Mouse (Mus musculus) liver, embryonic 15.5 days (tissue): ENCODE results near the gene Napepld. TPM values are rescaled to one million over a fixed set of nuclear protein-coding genes. Genes with fewer than 3 reads are reported as not detected.

Experiments
- ATAC-seq: fragments of 200-750 bp; cut with Nextera tagmentation; 2 replicates; pipeline ENCODE4 v1.8.0; 2017; ENCODE audit warnings: moderate number of reproducible peaks, mild to moderate bottlenecking, moderate library complexity; ENCODE audit not compliant: insufficient read depth
- H3K27ac ChIP-seq: fragments of 300-500 bp; sonication (generic); replicated peaks from 2 replicates; pipeline ENCODE4 v1.5.1; 2015; ENCODE audit warnings: mild to moderate bottlenecking, inconsistent platforms
- H3K27me3 ChIP-seq: fragments of 300-500 bp; sonication (generic); 2 replicates; pipeline ENCODE4 v1.6.1; 2015; ENCODE audit warnings: mild to moderate bottlenecking, inconsistent platforms
- H3K36me3 ChIP-seq: fragments of 300-500 bp; sonication (generic); replicated peaks from 2 replicates; pipeline ENCODE4 v1.6.1; 2015; ENCODE audit warnings: moderate library complexity, mild to moderate bottlenecking, inconsistent platforms
- H3K4me1 ChIP-seq: fragments of 300-500 bp; sonication (generic); replicated peaks from 2 replicates; pipeline ENCODE4 v1.6.1; 2015; ENCODE audit warnings: inconsistent platforms
- H3K4me2 ChIP-seq: fragments of 300-500 bp; sonication (generic); 2 replicates; pipeline ENCODE4 v1.6.1; 2015; ENCODE audit warnings: moderate library complexity, mild to moderate bottlenecking, inconsistent platforms
- H3K4me3 ChIP-seq: fragments of 300-500 bp; sonication (generic); replicated peaks from 2 replicates; pipeline ENCODE4 v1.5.1; 2015; ENCODE audit warnings: mild to moderate bottlenecking, inconsistent platforms
- H3K9ac ChIP-seq: fragments of 300-500 bp; sonication (generic); 2 replicates; pipeline ENCODE4 v1.6.1; 2015; ENCODE audit warnings: moderate library complexity, mild to moderate bottlenecking, inconsistent platforms
- H3K9me3 ChIP-seq: fragments of 300-500 bp; sonication (generic); replicated peaks from 2 replicates; pipeline ENCODE4 v1.6.1; 2016; ENCODE audit warnings: inconsistent platforms
- WGBS: fragments of 180-500 bp; shearing (Covaris S2); methylation state at CpG from one replicate; pipeline ENCODE4 v1.1.7; 2015; ENCODE audit warnings: mixed read lengths; ENCODE audit not compliant: insufficient replicate concordance; 5-methylcytosine and 5-hydroxymethylcytosine counted together
- polyA plus RNA-seq: library from polyadenylated mRNA; unstranded; fragments of >200 nt; fragmentation: Nextera tagmentation; extraction: Ambion mirVana; gene quantifications from 2 replicates; pipeline ENCODE4 v1.2.1, GENCODE M21; 2015

The Napepld gene
- 0.74 and 1.1 TPM in 2 replicates for polyA plus RNA-seq

GRCm38 (mm10) chr5:21701351-21702008 is at the start of gene Napepld:
Gene Napepld, minus strand, starts transcription at chr5:21701396.
- peak within 1 kb of the TSS; percentile 85 for H3K4me3 ChIP-seq

GRCm38 (mm10) chr5:21745966-21746365 is 44.8 kb upstream of the Napepld start:
- 85% methylated on average over 8 of the region's 8 CpGs for WGBS
- ATAC-seq, result no peak
- H3K4me1 ChIP-seq, result no peaks in the 10 kb centered on the region
- H3K9me3 ChIP-seq, result no peaks in the 10 kb centered on the region
- H3K27me3 ChIP-seq, result no peaks in the 10 kb centered on the region
- no peak overlapping the region for H3K9ac ChIP-seq
- no peak overlapping the region for H3K4me3 ChIP-seq
- H3K36me3 ChIP-seq, result peaks cover 85% of the 10 kb centered on the region
- no peak overlapping the region for H3K27ac ChIP-seq
- H3K4me2 ChIP-seq, result no peak overlapping the region

More at GRCm38 (mm10) chr5:21701351-21702008, at the start of gene Napepld:
- Histone ChIP-seq H3K4me2 (peak within 1 kb of the TSS; percentile 96), H3K27ac (peak within 1 kb of the TSS; percentile 94), H3K9ac (peak within 1 kb of the TSS; percentile 86), H3K27me3 (no peaks in the 10 kb centered on the region), H3K36me3 (no peaks in the 10 kb centered on the region), H3K4me1 (peaks cover 30% of the 10 kb centered on the region), H3K9me3 (no peaks in the 10 kb centered on the region)
- peak; percentile 99 for ATAC-seq
- WGBS, result under 1% methylated on average over 56 of the region's 59 CpGs

GRCm38 (mm10) chr5:21744651-21745050 is 43.5 kb upstream of the Napepld start:
- no peaks in the 10 kb centered on the region for H3K27me3 ChIP-seq
- no peak overlapping the region for H3K4me3 ChIP-seq
- H3K4me2 ChIP-seq, result no peak overlapping the region
- ATAC-seq, result no peak
- no peaks in the 10 kb centered on the region for H3K9me3 ChIP-seq
- no peak overlapping the region for H3K27ac ChIP-seq
- no peaks in the 10 kb centered on the region for H3K4me1 ChIP-seq
- H3K9ac ChIP-seq, result no peak overlapping the region
- H3K36me3 ChIP-seq, result peaks cover 87% of the 10 kb centered on the region

GRCm38 (mm10) chr5:21743606-21744005 is 42.4 kb upstream of the Napepld start:
- no peaks in the 10 kb centered on the region for H3K4me1 ChIP-seq
- no peak overlapping the region for H3K9ac ChIP-seq
- 85% methylated on average over 10 of the region's 10 CpGs for WGBS
- H3K4me3 ChIP-seq, result no peak overlapping the region
- H3K27ac ChIP-seq, result no peak overlapping the region
- no peaks in the 10 kb centered on the region for H3K27me3 ChIP-seq
- no peak for ATAC-seq
- no peak overlapping the region for H3K4me2 ChIP-seq
- no peaks in the 10 kb centered on the region for H3K9me3 ChIP-seq
- H3K36me3 ChIP-seq, result peaks cover 85% of the 10 kb centered on the region

GRCm38 (mm10) chr5:21739881-21740280 is 38.7 kb upstream of the Napepld start:
- no peak overlapping the region for H3K4me3 ChIP-seq
- H3K4me1 ChIP-seq, result peaks cover 19% of the 10 kb centered on the region
- WGBS, result 79% methylated on average over 13 of the region's 13 CpGs
- H3K9me3 ChIP-seq, result no peaks in the 10 kb centered on the region
- H3K27me3 ChIP-seq, result no peaks in the 10 kb centered on the region
- H3K27ac ChIP-seq, result no peak overlapping the region
- H3K36me3 ChIP-seq, result peaks cover 54% of the 10 kb centered on the region
- ATAC-seq, result no peak
- H3K4me2 ChIP-seq, result no peak overlapping the region
- H3K9ac ChIP-seq, result no peak overlapping the region

- peaks cover 20% of the 10 kb centered on the region for H3K4me1 ChIP-seq
- H3K36me3 ChIP-seq, result peaks cover 46% of the 10 kb centered on the region
- ATAC-seq, result no peak
- no peaks in the 10 kb centered on the region for H3K27me3 ChIP-seq
- no peak overlapping the region for H3K4me3 ChIP-seq
- WGBS, result 84% methylated on average over 11 of the region's 11 CpGs
- H3K9ac ChIP-seq, result no peak overlapping the region
- no peak overlapping the region for H3K4me2 ChIP-seq
- no peak overlapping the region for H3K27ac ChIP-seq
- no peaks in the 10 kb centered on the region for H3K9me3 ChIP-seq
Observed at GRCm38 (mm10) chr5:21739120-21739519, 37.9 kb upstream of the Napepld start.

GRCm38 (mm10) chr5:21737620-21738019 is 36.4 kb upstream of the Napepld start:
- WGBS, result 15% methylated on average over 10 of the region's 10 CpGs
- H3K4me3 ChIP-seq, result peak overlapping the region; percentile 97
- no peak for ATAC-seq

GRCm38 (mm10) chr5:21736956-21737585 is 35.9 kb upstream of the Napepld start, which contains the start of gene Pmpcb:
Gene Pmpcb, plus strand, starts transcription at chr5:21737141.
- Histone ChIP-seq H3K4me2 (peak within 1 kb of the TSS; percentile 81), H3K4me3 (peak within 1 kb of the TSS; percentile 97), H3K27ac (peak within 1 kb of the TSS; percentile 80), H3K27me3 (no peaks in the 10 kb centered on the region), H3K4me1 (peaks cover 20% of the 10 kb centered on the region), H3K9ac (peak within 1 kb of the TSS; percentile 91), H3K36me3 (peaks cover 27% of the 10 kb centered on the region), H3K9me3 (no peaks in the 10 kb centered on the region)
- under 1% methylated on average over 42 of the region's 42 CpGs for WGBS
- peak; percentile 79 for ATAC-seq

More at GRCm38 (mm10) chr5:21737620-21738019, 36.4 kb upstream of the Napepld start:
- Histone ChIP-seq H3K36me3 (peaks cover 31% of the 10 kb centered on the region), H3K9me3 (no peaks in the 10 kb centered on the region), H3K9ac (peak overlapping the region; percentile 91), H3K4me2 (peak overlapping the region; percentile 81), H3K27ac (peak overlapping the region; percentile 80; the same call in 1 of the 2 replicates), H3K27me3 (no peaks in the 10 kb centered on the region), H3K4me1 (peaks cover 20% of the 10 kb centered on the region)

GRCm38 (mm10) chr5:21736046-21736445 is 34.9 kb upstream of the Napepld start:
- Histone ChIP-seq H3K9me3 (no peaks in the 10 kb centered on the region), H3K4me2 (no peak overlapping the region), H3K4me3 (no peak overlapping the region), H3K4me1 (peaks cover 20% of the 10 kb centered on the region), H3K27ac (no peak overlapping the region), H3K9ac (no peak overlapping the region), H3K27me3 (no peaks in the 10 kb centered on the region), H3K36me3 (peaks cover 17% of the 10 kb centered on the region)
- no peak for ATAC-seq
- WGBS, result 67% methylated on average over 11 of the region's 11 CpGs

- Histone ChIP-seq H3K36me3 (peaks cover 15% of the 10 kb centered on the region), H3K4me1 (peaks cover 20% of the 10 kb centered on the region), H3K27ac (no peak overlapping the region), H3K4me3 (peak overlapping the region; percentile 45), H3K4me2 (peak overlapping the region; percentile 56), H3K9me3 (no peaks in the 10 kb centered on the region), H3K27me3 (no peaks in the 10 kb centered on the region), H3K9ac (no peak overlapping the region; the same call in 1 of the 2 replicates)
- WGBS, result 11% methylated on average over 10 of the region's 10 CpGs
- ATAC-seq, result peak; percentile 50
Observed at GRCm38 (mm10) chr5:21735584-21735983, 34.4 kb upstream of the Napepld start.

GRCm38 (mm10) chr5:21735100-21735499 is 33.9 kb upstream of the Napepld start:
- no peak for ATAC-seq
- Histone ChIP-seq H3K9ac (no peak overlapping the region; the same call in 1 of the 2 replicates), H3K27ac (no peak overlapping the region), H3K36me3 (peaks cover 11% of the 10 kb centered on the region), H3K27me3 (no peaks in the 10 kb centered on the region), H3K9me3 (no peaks in the 10 kb centered on the region), H3K4me2 (peak overlapping the region; percentile 56), H3K4me3 (peak overlapping the region; percentile 45), H3K4me1 (peaks cover 20% of the 10 kb centered on the region)
- 64% methylated on average over 20 of the region's 20 CpGs for WGBS
